Mouse (Mus musculus) lung, adult 2 months (tissue): ENCODE measurements at regions not wholly inside any gene's neighbourhood (a gene's known extent, or its start where the extent isn't known, plus 50 kb on each side); places are given as distances from the start of the nearest gene placed in this dataset.

Source experiments
- CTCF ChIP-seq: fragments of 200-500 bp; IDR thresholded peaks from 2 replicates; pipeline ENCODE4 v1.5.1; 2011; ENCODE audit warnings: mild to moderate bottlenecking, low read length, control low read depth; ENCODE audit not compliant: insufficient read depth
- POLR2A ChIP-seq: fragments of 200-500 bp; IDR thresholded peaks from 2 replicates; pipeline ENCODE4 v1.6.1; 2011; ENCODE audit warnings: low read depth, mild to moderate bottlenecking, control low read depth, low read length, borderline replicate concordance; ENCODE audit errors: extremely low read depth

DNA sequence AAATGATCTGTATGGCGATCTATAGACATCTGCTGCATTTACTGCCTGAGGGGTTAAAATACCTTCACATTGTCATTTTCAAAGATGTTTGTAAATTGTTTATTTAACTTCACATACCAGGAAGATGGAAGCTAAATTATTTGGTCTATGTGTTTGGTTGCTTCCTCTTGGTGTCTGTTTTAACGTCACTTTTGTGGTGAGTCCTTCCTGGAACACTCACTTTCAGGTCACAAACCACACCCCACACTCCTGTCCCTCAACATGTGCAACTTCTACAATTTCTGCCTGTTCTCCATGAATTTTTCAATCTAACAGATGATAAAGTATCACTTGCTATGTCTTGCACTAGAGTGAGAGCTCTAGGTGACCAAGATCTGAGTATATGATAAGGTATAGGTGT is 151.4 kb upstream of the Ahr start:
- TF ChIP-seq POLR2A (no peak), CTCF (no peak)
